12 mouse cellular contexts compared by ENCODE assay signal in genomic region chr1:177307549-177307948, GRCm38 (mm10). TPM values are rescaled to one million over a fixed set of nuclear protein-coding genes. Genes with fewer than 3 reads are reported as not detected.
DNase-seq lines count a peak whose midpoint lies in the region; ATAC-seq and TF ChIP-seq lines count a peak whose summit lies in the region.
"Had no signal": no experiment of that assay in that cellular context is flagged by ENCODE, and none has a peak within 500 bp of the region (broad histone marks: within the 10 kb centered on the region; RNA-seq: fewer than 3 reads in every experiment).

No protein-coding gene starts in this region.

- 51% methylated on average over 11 of the region's 11 CpGs for WGBS in forebrain, embryonic 15.5 days
- 62% methylated on average over 11 of the region's 11 CpGs for WGBS in forebrain, embryonic 11.5 days
- 81% methylated on average over 11 of the region's 11 CpGs for WGBS in stomach, postnatal 0 days

- ATAC-seq in forebrain, embryonic 15.5 days (replicated peaks) = no peak
- no peak for ATAC-seq in forebrain, embryonic 11.5 days (replicated peaks; ENCODE audit: low FRiP score)
- no peak for ATAC-seq in megakaryocyte progenitor cell, adult 5-6 weeks (replicated peaks; ENCODE audit: poor library complexity)
- ATAC-seq in stomach, postnatal 0 days (ENCODE audit: low FRiP score, low TSS enrichment) = no peak
- ATAC-seq: intestine, embryonic 15.5 days; lung, postnatal 0 days had no signal

- H3K36me3 ChIP-seq in forebrain, embryonic 15.5 days = no peaks in the 10 kb centered on the region
- no peaks in the 10 kb centered on the region for H3K36me3 ChIP-seq in forebrain, embryonic 11.5 days (ENCODE audit: control insufficient read depth, insufficient read depth, low read length)
- no peaks in the 10 kb centered on the region for H3K36me3 ChIP-seq in stomach, postnatal 0 days (ENCODE audit: control insufficient read depth, insufficient read depth, low read length)
- H3K36me3 ChIP-seq: heart, embryonic 13.5 days; intestine, embryonic 15.5 days had no signal

- intact Hi-C loops in left cerebral cortex, adult 2 months (cut with DNase I) = loop anchor here (5.0 kb wide), 4 partner anchors 40 to 380 kb away; partner anchors contain the start of gene Akt3

- no peak overlapping the region for H3K4me2 ChIP-seq in forebrain, embryonic 15.5 days (replicated peaks)
- no peak overlapping the region for H3K4me2 ChIP-seq in forebrain, embryonic 11.5 days (ENCODE audit: low read depth, low read length, severe bottlenecking)
- H3K4me2 ChIP-seq in stomach, postnatal 0 days (replicated peaks; ENCODE audit: low read depth) = no peak overlapping the region
- H3K4me2 ChIP-seq: heart, embryonic 13.5 days; intestine, embryonic 15.5 days had no signal

- H3K4me3 ChIP-seq in forebrain, embryonic 15.5 days = no peak overlapping the region
- H3K4me3 ChIP-seq in forebrain, embryonic 11.5 days (ENCODE audit: low read depth, low read length) = no peak overlapping the region
- H3K4me3 ChIP-seq in left cerebral cortex, adult 2 months = peak overlapping the region; percentile 43
- no peak overlapping the region for H3K4me3 ChIP-seq in stomach, postnatal 0 days (ENCODE audit: low read depth, low read length)
- H3K4me3 ChIP-seq: heart, embryonic 13.5 days; intestine, embryonic 15.5 days had no signal

- H3K9ac ChIP-seq in forebrain, embryonic 15.5 days (replicated peaks) = no peak overlapping the region
- no peak overlapping the region for H3K9ac ChIP-seq in forebrain, embryonic 11.5 days (ENCODE audit: low read length)
- no peak overlapping the region for H3K9ac ChIP-seq in stomach, postnatal 0 days (ENCODE audit: low read length)
- H3K9ac ChIP-seq: heart, embryonic 13.5 days; intestine, embryonic 15.5 days had no signal

- H3K9me3 ChIP-seq in forebrain, embryonic 15.5 days = no peaks in the 10 kb centered on the region
- no peaks in the 10 kb centered on the region for H3K9me3 ChIP-seq in forebrain, embryonic 11.5 days (ENCODE audit: control insufficient read depth, low read length)
- no peaks in the 10 kb centered on the region for H3K9me3 ChIP-seq in stomach, postnatal 0 days (ENCODE audit: control insufficient read depth, low read length)
- H3K9me3 ChIP-seq: heart, embryonic 13.5 days; intestine, embryonic 15.5 days had no signal

- TF ChIP-seq CTCF in left cerebral cortex, adult 2 months (IDR thresholded peaks at IDR 0.05) = no peak
- TF ChIP-seq CTCF in stomach, postnatal 0 days (IDR thresholded peaks at IDR 0.05; ENCODE audit: low read depth) = no peak

- TF ChIP-seq EP300 in stomach, postnatal 0 days (optimal IDR thresholded peaks at IDR 0.05) = no peak

- DNase-seq in forebrain, embryonic 11.5 days (ENCODE audit: low spot score) = no peak
- peak; percentile 23 for DNase-seq in right cerebral cortex, adult 18-20 months
- DNase-seq in right cerebral cortex, postnatal 14 days = no peak
- DNase-seq in left cerebral cortex, adult 2 months (ENCODE audit: extremely low spot score in 1 of 2, low spot score in 2 of 2) = peak in 1 of 2 experiments; percentile 19
- no peak for DNase-seq in B cell, adult 2 months
- DNase-seq in stomach, postnatal 0 days (ENCODE audit: low spot score) = no peak
- DNase-seq: liver had no signal

- H3K27ac ChIP-seq in forebrain, embryonic 15.5 days (replicated peaks) = 0 out of 2 replicates have a peak overlapping the region, but pooled peaks have one; percentile 29
- no peak overlapping the region for H3K27ac ChIP-seq in forebrain, embryonic 11.5 days (ENCODE audit: low read depth, low read length)
- H3K27ac ChIP-seq in left cerebral cortex, adult 2 months = peak overlapping the region; percentile 81
- H3K27ac ChIP-seq in stomach, postnatal 0 days (replicated peaks) = no peak overlapping the region
- H3K27ac ChIP-seq: heart, embryonic 13.5 days; intestine, embryonic 15.5 days had no signal

- H3K4me1 ChIP-seq in forebrain, embryonic 15.5 days = peaks cover 10% of the 10 kb centered on the region
- H3K4me1 ChIP-seq in forebrain, embryonic 11.5 days (replicated peaks; ENCODE audit: control insufficient read depth, insufficient read depth, low read length) = no peaks in the 10 kb centered on the region
- H3K4me1 ChIP-seq in stomach, postnatal 0 days (replicated peaks; ENCODE audit: control insufficient read depth, insufficient read depth) = no peaks in the 10 kb centered on the region
- H3K4me1 ChIP-seq: heart, embryonic 13.5 days; intestine, embryonic 15.5 days had no signal

- no peaks in the 10 kb centered on the region for H3K27me3 ChIP-seq in forebrain, embryonic 15.5 days
- H3K27me3 ChIP-seq in forebrain, embryonic 11.5 days (ENCODE audit: control insufficient read depth, insufficient read depth, low read length) = no peaks in the 10 kb centered on the region
- no peaks in the 10 kb centered on the region for H3K27me3 ChIP-seq in stomach, postnatal 0 days (ENCODE audit: control insufficient read depth, insufficient read depth, low read length)
- H3K27me3 ChIP-seq: heart, embryonic 13.5 days; intestine, embryonic 15.5 days had no signal

RNA-seq across cellular contexts. Expression of gene Akt3, which starts 49.5 kb away (rescaled TPM):
- 37.3 and 38.8 TPM in 2 replicates for polyA plus RNA-seq in forebrain, embryonic 15.5 days (2015; fragmentation: Nextera tagmentation; extraction: Ambion mirVana)
- polyA plus RNA-seq in forebrain, embryonic 11.5 days (2014; fragmentation: Nextera tagmentation; extraction: Ambion mirVana) = 20.5 and 21.0 TPM in 2 replicates
- total RNA-seq in left cerebral cortex, adult 2 months (2021) = 100 to 1,000 TPM; 257 to 258 TPM
- 35.5 and 39.3 TPM in 2 replicates for total RNA-seq in megakaryocyte progenitor cell, adult 5-6 weeks (2015)
- total RNA-seq in megakaryocyte progenitor cell, adult 5-6 weeks (2017) = 48.1 and 49.0 TPM in 2 replicates
- polyA plus RNA-seq in stomach, postnatal 0 days (2015; fragmentation: Nextera tagmentation; extraction: Ambion mirVana) = 1.9 and 2.1 TPM in 2 replicates

Comparison
In these comparisons a context has a peak if more than half of its experiments do, and no peak if none do; other contexts are left out.
1. H3K27ac ChIP-seq: peak in forebrain, embryonic 15.5 days (single experiment) and left cerebral cortex, adult 2 months (single experiment); none in forebrain, embryonic 11.5 days (single experiment) and stomach, postnatal 0 days (single experiment).